Mouse (Mus musculus): Measurements from ENCODE around the gene Tbc1d9. TPM values are rescaled to one million over a fixed set of nuclear protein-coding genes. Genes with fewer than 3 reads are reported as not detected.
"Not testable (repeated sequence)": the region's sequence is repeated elsewhere in the genome, so short reads cannot be mapped to it uniquely, and the experiment has no call there.

Tbc1d9 gene
- total RNA-seq, 1 experiment from 2014 or later = 17.8 TPM

DNA sequence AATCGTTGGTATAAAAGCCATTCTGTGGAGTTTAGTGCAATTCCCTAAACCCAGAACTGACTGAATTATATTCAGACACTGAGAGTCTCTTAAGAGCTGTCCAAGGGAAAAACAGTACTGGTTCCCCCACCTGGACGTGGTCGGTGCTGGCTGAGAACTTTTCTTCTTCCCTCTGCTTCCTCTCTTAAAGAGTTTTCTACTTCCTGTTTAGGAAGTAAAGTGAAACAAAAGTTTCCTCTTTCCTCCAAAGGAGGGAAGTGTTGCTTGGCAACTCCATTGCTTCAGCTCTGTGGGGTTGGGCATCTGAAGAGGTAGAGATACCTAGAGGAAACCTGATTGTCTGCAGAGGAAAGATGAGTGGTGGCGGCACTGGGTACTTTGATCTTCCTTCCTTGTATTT is 132.2 kb downstream of the Tbc1d9 start:
- no peak for ATAC-seq (replicated peaks; ENCODE audit: insufficient number of reproducible peaks, low FRiP score, low TSS enrichment, poor library complexity, severe bottlenecking)

DNA sequence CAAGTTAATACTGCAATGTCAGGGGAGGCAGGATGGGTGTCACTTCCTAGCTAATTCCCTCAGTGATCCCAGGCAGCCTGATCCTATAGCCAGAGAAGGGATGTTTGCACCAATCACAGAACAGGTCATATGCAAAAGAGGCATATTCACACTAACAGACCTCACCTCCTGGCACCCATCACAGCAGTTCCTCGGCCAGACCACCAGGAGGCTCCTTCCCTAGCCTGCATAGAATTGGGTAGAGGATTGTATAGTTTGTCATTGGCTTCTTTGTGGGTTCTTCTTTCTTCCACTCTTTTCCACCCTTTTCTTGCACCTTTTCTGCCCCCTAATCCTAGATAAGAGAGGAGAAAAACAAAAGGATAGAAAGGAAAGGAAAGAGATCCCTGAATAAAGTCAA is 135.0 kb downstream of the Tbc1d9 start:
- no peak for ATAC-seq (replicated peaks; ENCODE audit: insufficient number of reproducible peaks, low FRiP score, low TSS enrichment, poor library complexity, severe bottlenecking)

DNA sequence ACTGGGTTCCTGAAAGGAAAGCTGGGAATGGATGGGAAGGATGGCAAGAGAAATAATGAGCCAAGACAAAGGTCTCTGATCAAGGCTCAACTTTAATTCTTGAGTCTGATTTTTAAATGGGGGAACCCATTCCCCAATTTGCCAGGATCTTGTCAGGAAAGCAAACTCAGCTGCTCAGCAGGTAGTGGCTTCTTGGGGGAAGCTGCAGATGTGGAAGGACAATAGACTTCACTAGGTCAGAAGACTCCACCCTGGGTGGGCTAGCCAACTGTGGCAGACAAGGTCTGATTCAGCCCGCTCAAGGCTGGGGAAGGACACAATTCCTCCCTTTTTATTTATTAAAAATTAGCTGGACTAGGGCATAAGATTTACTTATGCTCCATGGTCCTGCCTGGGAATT is 139.8 kb downstream of the Tbc1d9 start:
- no peak for ATAC-seq (replicated peaks; ENCODE audit: insufficient number of reproducible peaks, low FRiP score, low TSS enrichment, poor library complexity, severe bottlenecking)

DNA sequence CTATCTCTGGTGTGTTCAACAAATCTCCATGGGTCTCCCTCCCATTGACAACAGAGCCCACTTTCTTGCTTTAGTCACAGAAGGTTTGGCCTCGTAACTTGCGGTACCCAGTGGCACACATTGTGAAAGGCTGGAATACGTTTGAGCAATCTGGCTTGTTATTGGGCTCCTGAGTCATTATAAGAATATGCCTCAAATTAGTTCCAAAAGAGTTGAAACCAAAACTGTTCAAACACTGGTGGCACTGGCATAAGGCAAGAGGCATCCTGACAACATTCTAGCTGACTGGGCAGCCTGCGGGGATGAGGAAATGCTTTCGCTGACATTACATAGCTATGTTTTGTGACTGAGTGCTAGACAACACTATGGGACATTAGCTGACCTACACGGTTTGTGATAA is 144.7 kb downstream of the Tbc1d9 start:
- ATAC-seq (replicated peaks; ENCODE audit: insufficient number of reproducible peaks, low FRiP score, low TSS enrichment, poor library complexity, severe bottlenecking) = no peak

DNA sequence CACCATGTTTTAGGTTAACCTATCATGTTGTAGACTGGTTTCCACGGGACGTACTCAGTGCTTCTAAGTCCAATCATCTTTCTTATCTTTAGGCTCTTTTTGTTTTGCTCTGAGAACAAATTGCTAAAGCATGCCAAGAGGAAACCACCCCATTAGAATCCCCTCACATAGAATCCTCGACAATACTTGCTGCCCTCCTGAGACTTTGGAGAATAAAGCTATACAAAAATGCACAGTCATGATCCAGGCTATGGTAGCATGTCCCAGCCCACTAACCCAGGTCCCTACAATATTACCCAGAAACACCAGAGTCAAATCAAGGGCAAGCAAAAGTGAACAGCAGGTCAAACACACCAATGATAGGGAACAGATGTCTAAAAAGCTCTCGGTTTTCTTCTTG is 149.9 kb downstream of the Tbc1d9 start:
- ATAC-seq (replicated peaks; ENCODE audit: insufficient number of reproducible peaks, low FRiP score, low TSS enrichment, poor library complexity, severe bottlenecking) = not testable (repeated sequence)

GRCm38 (mm10) chr8:83315691-83316090 is 150.5 kb downstream of the Tbc1d9 start:
- ATAC-seq (replicated peaks; ENCODE audit: insufficient number of reproducible peaks, low FRiP score, low TSS enrichment, poor library complexity, severe bottlenecking) = no peak

GRCm38 (mm10) chr8:83320543-83320942 is 155.4 kb downstream of the Tbc1d9 start:
- no peak for ATAC-seq (replicated peaks; ENCODE audit: insufficient number of reproducible peaks, low FRiP score, low TSS enrichment, poor library complexity, severe bottlenecking)

DNA sequence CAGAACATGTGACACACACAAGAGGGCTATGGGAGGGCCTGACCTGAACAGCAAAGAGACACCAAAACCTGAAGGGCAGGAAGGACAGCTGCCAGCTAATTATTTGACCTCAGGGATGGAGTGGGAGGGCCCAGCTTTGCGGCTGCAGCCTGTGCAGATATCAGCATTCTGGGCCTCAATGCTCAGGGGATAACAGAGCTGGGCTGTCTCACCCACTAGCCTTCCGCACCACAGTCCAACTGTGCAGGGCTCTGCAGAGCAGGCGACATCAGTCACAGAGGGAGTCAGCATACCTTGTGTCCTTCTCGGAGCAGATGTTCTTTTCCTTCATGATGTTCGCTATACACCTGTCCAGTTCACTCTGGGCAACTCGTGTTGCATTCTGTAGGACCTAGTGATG is 157.2 kb downstream of the Tbc1d9 start:
- ATAC-seq (replicated peaks; ENCODE audit: insufficient number of reproducible peaks, low FRiP score, low TSS enrichment, poor library complexity, severe bottlenecking) = no peak

Other genes with a start within 250 kb of the Tbc1d9 start
- gene Gm10645, start 818 bp downstream of the Tbc1d9 start, total RNA-seq (2017) = 0.87 to 2.1 TPM (median 2.0 TPM) in 3 replicates
- 1.7 TPM in 1 of 3 replicates, not detected in the others for gene Ucp1, start 125.0 kb downstream of the Tbc1d9 start, total RNA-seq (2017)
- 23.5 to 34.4 TPM (median 29.3 TPM) in 3 replicates for gene Elmod2, start 167.1 kb downstream of the Tbc1d9 start, total RNA-seq (2017)
- gene Mgat4d, start 183.1 kb downstream of the Tbc1d9 start, total RNA-seq (2017) = not detected in 3 replicates
- 0.29 TPM in 1 of 3 replicates, not detected in the others for gene Clgn, start 224.5 kb downstream of the Tbc1d9 start, total RNA-seq (2017)

Measured in monocyte, adult 5-6 weeks (primary cell).